In the genomic region with DNA sequence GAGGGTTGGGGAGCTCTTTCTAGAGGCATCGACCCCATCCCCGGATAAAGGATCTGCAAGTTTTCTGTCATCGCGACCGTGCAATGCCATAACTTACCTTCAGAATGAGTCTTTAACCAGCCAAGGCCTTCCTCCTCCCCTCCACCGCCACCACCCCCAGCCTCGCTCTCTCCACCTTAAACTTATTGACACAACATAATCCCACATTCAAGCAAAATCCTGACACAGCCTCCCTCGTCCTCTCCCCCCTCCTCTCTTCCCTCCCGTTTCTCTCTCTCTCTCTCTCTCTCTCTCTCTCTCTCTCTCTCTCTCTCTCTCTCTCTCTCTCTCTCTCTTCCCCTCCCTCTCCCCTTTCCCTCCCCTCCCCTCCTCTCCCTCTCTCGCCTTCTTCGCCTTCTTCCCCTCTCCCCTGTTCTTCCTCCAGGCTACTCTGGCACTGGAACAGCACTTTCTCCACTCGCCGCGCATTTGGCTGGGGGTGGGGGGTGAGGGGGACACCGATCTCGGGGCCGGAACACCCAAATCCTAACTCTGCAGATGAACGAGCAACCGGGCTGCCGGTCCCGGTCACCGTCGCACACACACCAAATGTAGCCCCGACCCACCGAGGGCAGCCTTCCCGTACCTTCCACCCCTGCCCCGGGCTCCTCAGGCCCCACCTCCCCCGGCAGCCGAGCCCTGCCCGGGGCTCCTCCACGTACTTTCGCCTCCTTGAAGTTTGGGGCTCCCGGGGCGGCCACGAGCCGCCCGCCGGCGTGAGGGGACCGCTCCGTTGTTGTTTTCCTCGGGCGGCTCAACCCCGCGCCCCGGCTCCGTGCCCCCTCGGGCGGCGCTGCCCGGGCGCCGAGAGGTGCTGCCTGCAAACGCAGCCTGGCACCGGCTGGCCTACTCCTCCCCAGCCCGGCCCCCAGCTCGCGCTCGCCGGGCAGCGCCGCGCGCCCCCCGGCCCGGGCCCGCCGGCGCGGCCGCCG, we compare ENCODE assay signal across 8 mouse cellular contexts. TPM values are rescaled to one million over a fixed set of nuclear protein-coding genes. Genes with fewer than 3 reads are reported as not detected.
DNase-seq lines count a peak whose midpoint lies in the region; ATAC-seq and TF ChIP-seq lines count a peak whose summit lies in the region.

No protein-coding gene starts in this region.

- peaks cover 9% of the 10 kb centered on the region for H3K4me1 ChIP-seq in embryonic facial prominence, embryonic 10.5 days
- H3K4me1 ChIP-seq in liver, embryonic 12.5 days: peaks cover 19% of the 10 kb centered on the region

- ATAC-seq in liver, embryonic 12.5 days: peak; percentile 62

- peak overlapping the region; percentile 90 for H3K9ac ChIP-seq in liver, embryonic 12.5 days

- DNase-seq in A20 (ENCODE audit: low read depth, low spot score): peak; percentile 82
- peak; percentile 30 for DNase-seq in adrenal gland, adult 8-10 months
- DNase-seq in embryonic facial prominence, embryonic 10.5 days (ENCODE audit: low spot score): peak; percentile 75
- DNase-seq in heart, adult 8-10 months (ENCODE audit: low spot score): peak; percentile 21
- DNase-seq in kidney, adult 8-10 months: peak; percentile 22 to 49
- DNase-seq in splenic B cell, adult 2 months (ENCODE audit: low read depth, low spot score): peak; percentile 53

- peak overlapping the region; percentile 96 for H3K27ac ChIP-seq in embryonic facial prominence, embryonic 10.5 days (replicated peaks)
- H3K27ac ChIP-seq in liver, embryonic 12.5 days: peak overlapping the region; percentile 94

- H3K27me3 ChIP-seq in embryonic facial prominence, embryonic 10.5 days (replicated peaks; ENCODE audit: low read depth, poor library complexity, severe bottlenecking): no peaks in the 10 kb centered on the region
- H3K27me3 ChIP-seq in liver, embryonic 12.5 days (replicated peaks): no peaks in the 10 kb centered on the region
- no peaks in the 10 kb centered on the region for H3K27me3 ChIP-seq in myocyte (ENCODE audit: control insufficient read depth, insufficient read depth, insufficient read length)
- H3K27me3 ChIP-seq in splenic B cell, adult 2 months (ENCODE audit: control insufficient read depth, insufficient read depth, low read length, poor library complexity, severe bottlenecking): no peaks in the 10 kb centered on the region; the same call in 1 of the 2 replicates

- H3K9me3 ChIP-seq in embryonic facial prominence, embryonic 10.5 days: no peaks in the 10 kb centered on the region
- no peaks in the 10 kb centered on the region for H3K9me3 ChIP-seq in liver, embryonic 12.5 days (replicated peaks)

- under 1% methylated on average over 72 of the region's 72 CpGs for WGBS in embryonic facial prominence, embryonic 10.5 days
- 1% methylated on average over 70 of the region's 72 CpGs for WGBS in liver, embryonic 12.5 days (ENCODE audit: insufficient replicate concordance)

- H3K4me3 ChIP-seq in embryonic facial prominence, embryonic 10.5 days: peak overlapping the region; percentile 95
- H3K4me3 ChIP-seq in liver, embryonic 12.5 days: peak overlapping the region; percentile 76
- H3K4me3 ChIP-seq in myocyte: peak overlapping the region; percentile 93

- H3K79me2 ChIP-seq in myocyte (ENCODE audit: control insufficient read depth, insufficient read depth): peaks cover 5% of the 10 kb centered on the region

- no peak for TF ChIP-seq POLR2A in myocyte (IDR thresholded peaks at IDR 0.05; ENCODE audit: insufficient read length, low read depth)

- H3K36me3 ChIP-seq in embryonic facial prominence, embryonic 10.5 days (replicated peaks): no peaks in the 10 kb centered on the region
- H3K36me3 ChIP-seq in liver, embryonic 12.5 days: no peaks in the 10 kb centered on the region
- no peaks in the 10 kb centered on the region for H3K36me3 ChIP-seq in myocyte (ENCODE audit: control insufficient read depth, insufficient read depth)
- H3K36me3 ChIP-seq in splenic B cell, adult 2 months (ENCODE audit: control insufficient read depth, insufficient read depth, low read length, poor library complexity, severe bottlenecking): no peaks in the 10 kb centered on the region

- H3ac ChIP-seq in myocyte (ENCODE audit: control insufficient read depth, insufficient read length): peak overlapping the region; percentile 84

- H3K4me2 ChIP-seq in liver, embryonic 12.5 days: peak overlapping the region; percentile 100
- H3K4me2 ChIP-seq in myocyte (ENCODE audit: low read depth): peak overlapping the region; percentile 67

TF ChIP-seq in myocyte, 11 proteins besides CTCF, POLR2A, EP300 and RAD21:
- TF ChIP-seq REST (IDR thresholded peaks at IDR 0.05; ENCODE audit: insufficient read depth, insufficient read length) (no peak), TCF3 (IDR thresholded peaks at IDR 0.05; ENCODE audit: insufficient read length, low read depth) (no peak), MAX (IDR thresholded peaks at IDR 0.05; ENCODE audit: low read depth) (no peak), TCF12 (IDR thresholded peaks at IDR 0.05; ENCODE audit: insufficient read depth, poor library complexity, severe bottlenecking) (no peak), CEBPB (IDR thresholded peaks at IDR 0.05; ENCODE audit: insufficient read depth, poor library complexity, severe bottlenecking) (no peak), MYOG (IDR thresholded peaks at IDR 0.05; ENCODE audit: control insufficient read depth in 1 of 3, insufficient read depth in 1 of 3, insufficient read length in 2 of 3, low read depth in 2 of 3) (no peak), POLR2AphosphoS2 (IDR thresholded peaks at IDR 0.05; ENCODE audit: insufficient read length, low read depth) (no peak), MYOD1 (IDR thresholded peaks at IDR 0.05; ENCODE audit: control insufficient read depth in 1 of 3, insufficient read length in 2 of 3, low read depth in 2 of 3) (no peak), USF1 (IDR thresholded peaks at IDR 0.05; ENCODE audit: low read depth) (no peak), E2F4 (IDR thresholded peaks at IDR 0.05; ENCODE audit: insufficient read depth) (no peak), SRF (IDR thresholded peaks at IDR 0.05; ENCODE audit: control insufficient read depth, insufficient read length, low read depth) (no peak)

RNA-seq across cellular contexts. Expression of a gene that starts 0.9 kb away (rescaled TPM):
- 10 to 100 TPM; 43.8 to 50.6 (median 46.3) TPM for total RNA-seq in adrenal gland, adult 8-10 months (2022)
- 44.6 and 48.3 TPM in 2 replicates for polyA plus RNA-seq in embryonic facial prominence, embryonic 10.5 days (2016; fragmentation: Nextera tagmentation; extraction: Ambion mirVana)
- 10 to 100 TPM; 13.5 to 17.4 (median 15.8) TPM for total RNA-seq in heart, adult 8-10 months (2022)
- polyA plus RNA-seq in liver, embryonic 12.5 days (2016; fragmentation: Nextera tagmentation; extraction: Ambion mirVana): 11.7 and 12.1 TPM in 2 replicates
- 4.6 TPM for polyA plus RNA-seq in myocyte (2012; fragmentation: generic; extraction: Trizol)

Comparison
In these comparisons a context has a peak if more than half of its experiments do, and no peak if none do; other contexts are left out.
1. Peak in every context shown above with its lines: DNase-seq, ATAC-seq, H3K4me3 ChIP-seq and H3K27ac ChIP-seq.
2. DNase-seq: peak in every context shown above with its lines; median percentile 82 in A20; 75 in embryonic facial prominence, embryonic 10.5 days; 53 in splenic B cell, adult 2 months; 36 in kidney, adult 8-10 months; 30 in adrenal gland, adult 8-10 months; 21 in heart, adult 8-10 months.